ENCODE assay signal across 8 mouse cellular contexts in genomic region chr14:76416366-76417040, GRCm38 (mm10). TPM values are rescaled to one million over a fixed set of nuclear protein-coding genes. Genes with fewer than 3 reads are reported as not detected.
DNase-seq lines count a peak whose midpoint lies in the region; ATAC-seq and TF ChIP-seq lines count a peak whose summit lies in the region.

No protein-coding gene starts in this region.

- no peak for TF ChIP-seq EP300 in lung, postnatal 0 days (IDR thresholded peaks at IDR 0.05)

- TF ChIP-seq CTCF in lung, postnatal 0 days (IDR thresholded peaks at IDR 0.05) = 0 out of 2 replicates have a peak, but pooled peaks have one; percentile 31
- TF ChIP-seq CTCF in olfactory bulb, adult 2 months (IDR thresholded peaks at IDR 0.05; ENCODE audit: insufficient read depth, low read depth, low read length) = peak; percentile 25; the same call in 1 of the 2 replicates

- ATAC-seq in lung, postnatal 0 days = no peak
- ATAC-seq in limb, embryonic 11.5 days (ENCODE audit: insufficient number of reproducible peaks, low FRiP score, low TSS enrichment, low read depth) = no peak

- H3K27me3 ChIP-seq in lung, postnatal 0 days (replicated peaks; ENCODE audit: insufficient read depth, low read length) = no peaks in the 10 kb centered on the region
- no peaks in the 10 kb centered on the region for H3K27me3 ChIP-seq in limb, embryonic 11.5 days (ENCODE audit: control insufficient read depth, insufficient read depth, low read length)

- TF ChIP-seq POLR2A in olfactory bulb, adult 2 months (IDR thresholded peaks at IDR 0.05; ENCODE audit: insufficient read depth, low read depth, low read length) = no peak

- peak overlapping the region; percentile 88 for H3K4me3 ChIP-seq in lung, postnatal 0 days (ENCODE audit: low read depth, low read length)
- peak overlapping the region; percentile 81 for H3K4me3 ChIP-seq in limb, embryonic 11.5 days (ENCODE audit: low read depth, low read length)
- peak overlapping the region; percentile 98 for H3K4me3 ChIP-seq in olfactory bulb, adult 2 months (ENCODE audit: insufficient read depth, low read depth, low read length)

- H3K4me1 ChIP-seq in lung, postnatal 0 days (ENCODE audit: insufficient read depth, low read depth, low read length) = peaks cover 17% of the 10 kb centered on the region
- H3K4me1 ChIP-seq in limb, embryonic 11.5 days (ENCODE audit: control insufficient read depth, insufficient read depth, low read length) = peaks cover 41% of the 10 kb centered on the region
- H3K4me1 ChIP-seq in olfactory bulb, adult 2 months (ENCODE audit: control insufficient read depth, insufficient read depth, low read length) = peaks cover 32% of the 10 kb centered on the region

- no peak overlapping the region for H3K27ac ChIP-seq in lung, postnatal 0 days (ENCODE audit: low read length)
- H3K27ac ChIP-seq in limb, embryonic 11.5 days (replicated peaks; ENCODE audit: low read depth, low read length) = no peak overlapping the region
- peak overlapping the region; percentile 68 for H3K27ac ChIP-seq in olfactory bulb, adult 2 months (ENCODE audit: insufficient read depth, low read depth, low read length)

- DNase-seq in cerebellum, adult 11 months = peak; percentile 28
- no peak for DNase-seq in cerebellum, postnatal 4 days (ENCODE audit: low spot score in 2 of 2)
- DNase-seq in lung, postnatal 0 days (ENCODE audit: low spot score) = no peak
- no peak for DNase-seq in lung, postnatal 36 days
- DNase-seq in limb, embryonic 11.5 days (ENCODE audit: low spot score) = no peak
- DNase-seq in adrenal gland, postnatal 4 days (ENCODE audit: low spot score in 2 of 2) = no peak
- no peak for DNase-seq in left cerebral cortex, adult 8-10 months (ENCODE audit: low spot score in 2 of 2)

- H3K9ac ChIP-seq in lung, postnatal 0 days (replicated peaks; ENCODE audit: low read depth) = peak overlapping the region; percentile 91
- peak overlapping the region; percentile 98 for H3K9ac ChIP-seq in limb, embryonic 11.5 days (ENCODE audit: low read length)

- no peaks in the 10 kb centered on the region for H3K9me3 ChIP-seq in lung, postnatal 0 days (ENCODE audit: low read length)
- H3K9me3 ChIP-seq in limb, embryonic 11.5 days (ENCODE audit: control insufficient read depth, low read length) = no peaks in the 10 kb centered on the region

- peak overlapping the region; percentile 94 for H3K4me2 ChIP-seq in lung, postnatal 0 days (replicated peaks; ENCODE audit: low read depth, low read length)
- H3K4me2 ChIP-seq in limb, embryonic 11.5 days (ENCODE audit: low read depth, severe bottlenecking) = peak overlapping the region; percentile 82

- 45% methylated on average over 27 of the region's 27 CpGs for WGBS in lung, postnatal 0 days
- 60% methylated on average over 27 of the region's 27 CpGs for WGBS in limb, embryonic 11.5 days
- whole genome bisulfite sequencing in olfactory bulb, adult 2 months = 21% methylated on average over 27 of the region's 27 CpGs

- no peaks in the 10 kb centered on the region for H3K36me3 ChIP-seq in lung, postnatal 0 days (ENCODE audit: insufficient read depth, low read length)
- peaks cover 12% of the 10 kb centered on the region; the same call in 1 of the 2 replicates for H3K36me3 ChIP-seq in limb, embryonic 11.5 days (ENCODE audit: control insufficient read depth, insufficient read depth, low read length)

RNA-seq across cellular contexts. Expression of gene Tsc22d1, which starts 1.7 kb away (rescaled TPM):
- polyA plus RNA-seq in lung, postnatal 0 days (2015; fragmentation: Nextera tagmentation; extraction: Ambion mirVana) = 534 and 635 TPM in 2 replicates
- polyA plus RNA-seq in limb, embryonic 11.5 days (2014; fragmentation: Nextera tagmentation; extraction: Ambion mirVana) = 511 and 527 TPM in 2 replicates
- polyA plus RNA-seq in olfactory bulb, adult 2 months (2012; ENCODE audit: insufficient read depth, insufficient read length, low replicate concordance, missing spikeins) = 527 and 635 TPM in 2 replicates
- 1,000 to 10,000 TPM; 1,342 to 1,567 TPM for total RNA-seq in adrenal gland, postnatal 4 days (2021)
- total RNA-seq in left cerebral cortex, adult 8-10 months (2022) = 100 to 1,000 TPM; 509 to 621 (median 540) TPM
